Mouse (Mus musculus): Measurements from ENCODE around the gene Dnajc14.

DNA sequence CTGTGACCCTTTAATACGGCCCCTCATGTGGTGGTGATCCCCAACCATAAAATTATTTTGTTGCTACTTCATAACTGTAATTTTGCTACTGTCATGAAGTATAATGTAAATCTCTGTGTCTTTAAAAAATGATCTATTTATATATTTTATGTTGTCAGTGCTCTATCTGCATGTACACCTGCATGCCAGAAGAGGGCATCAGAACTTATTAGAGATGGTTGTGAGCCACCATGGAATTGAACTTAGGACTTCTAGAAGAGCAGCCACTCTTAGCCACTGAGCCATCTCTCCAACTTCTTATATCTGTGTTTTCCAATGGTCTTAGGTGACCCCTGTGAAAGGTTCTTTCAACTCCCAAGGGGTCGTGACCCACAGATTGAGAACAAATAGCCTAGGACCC, 31.0 kb upstream of the Dnajc14 start:
- no peak for TF ChIP-seq CTCF (IDR thresholded peaks at IDR 0.05; ENCODE audit: borderline replicate concordance, insufficient read depth, low read depth, low read length)
- no peak for TF ChIP-seq POLR2A (IDR thresholded peaks at IDR 0.05; ENCODE audit: borderline replicate concordance, insufficient read depth, low read length)

Data from cerebellum, adult 2 months (tissue).